ENCODE assay signal across 26 mouse cellular contexts in the genomic region with DNA sequence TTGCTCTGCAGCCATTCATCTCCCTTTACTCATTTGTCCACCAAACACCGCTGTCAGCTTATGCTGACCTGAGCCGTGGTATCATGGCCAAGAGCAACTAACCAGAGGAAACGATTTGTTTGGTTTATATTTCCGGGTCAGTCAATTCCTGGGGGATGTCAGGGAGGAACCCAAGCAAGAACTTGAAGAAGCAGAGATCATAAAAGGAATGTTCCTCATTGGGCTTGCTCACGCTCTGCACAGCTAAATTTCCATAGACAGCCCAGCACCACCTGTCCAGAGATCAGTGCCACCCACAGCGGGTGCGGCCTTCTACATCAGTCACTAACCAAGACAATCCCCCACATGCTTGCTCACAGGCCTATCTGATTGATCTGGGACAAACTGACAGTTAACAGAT. TPM values are rescaled to one million over a fixed set of nuclear protein-coding genes. Genes with fewer than 3 reads are reported as not detected.
DNase-seq lines count a peak whose midpoint lies in the region; TF ChIP-seq lines count a peak whose summit lies in the region.
"Had no signal": no experiment of that assay in that cellular context is flagged by ENCODE, and none has a peak within 500 bp of the region (broad histone marks: within the 10 kb centered on the region; RNA-seq: fewer than 3 reads in every experiment).

A gene (minus strand): TSS at position 101 of the 400 bp plus-strand sequence.

- no peak within 1 kb of the TSS for H3K4me3 ChIP-seq in kidney, adult 2 months (ENCODE audit: insufficient read depth, low read depth, low read length)
- H3K4me3 ChIP-seq: embryonic facial prominence, embryonic 13.5 days; forebrain, embryonic 10.5 days; forebrain, embryonic 15.5 days; limb, embryonic 15.5 days; liver, embryonic 13.5 days; midbrain, embryonic 10.5 days; myocyte; neural tube, embryonic 12.5 days had no signal

- H3K4me1 ChIP-seq in kidney, adult 2 months (ENCODE audit: control insufficient read depth, insufficient read depth, low read length), result no peaks in the 10 kb centered on the region
- H3K4me1 ChIP-seq: embryonic facial prominence, embryonic 13.5 days; forebrain, embryonic 15.5 days; limb, embryonic 15.5 days; midbrain, embryonic 10.5 days; neural tube, embryonic 12.5 days had no signal

- peak; percentile 45 for DNase-seq in kidney, adult 2 months
- no peak for DNase-seq in kidney, adult 18-20 months
- peak; percentile 24 to 33 for DNase-seq in kidney, postnatal 4 days
- DNase-seq in kidney, adult 9 months, result no peak
- DNase-seq in lung, postnatal 10 days, result peak; percentile 42
- no peak for DNase-seq in lung, postnatal 4 days
- no peak for DNase-seq in right cerebral cortex, postnatal 36 days (ENCODE audit: low spot score in 2 of 2)
- DNase-seq: adrenal gland, postnatal 25 days; B cell, adult 2 months; cerebellum, adult 11-12 months; cerebellum, adult 9-11 months; gastrocnemius, postnatal 25 days; heart, adult 11 months; liver, embryonic 13.5 days; right cerebral cortex, adult 18-20 months; right cerebral cortex, postnatal 4 days; thymus, postnatal 4 days had no signal

- H3K27me3 ChIP-seq in kidney, adult 2 months (replicated peaks; ENCODE audit: control insufficient read depth, insufficient read depth, low read length), result no peaks in the 10 kb centered on the region
- H3K27me3 ChIP-seq: embryonic facial prominence, embryonic 13.5 days; forebrain, embryonic 15.5 days; limb, embryonic 15.5 days; liver, embryonic 13.5 days; neural tube, embryonic 12.5 days had no signal

- 37% methylated on average over 7 of the region's 7 CpGs for WGBS in kidney, adult 2 months

- H3K27ac ChIP-seq in kidney, adult 2 months (ENCODE audit: insufficient read depth, low read depth, low read length), result no peak within 1 kb of the TSS
- H3K27ac ChIP-seq: embryonic facial prominence, embryonic 13.5 days; forebrain, embryonic 10.5 days; forebrain, embryonic 15.5 days; hindbrain, embryonic 14.5 days; limb, embryonic 15.5 days; liver, embryonic 13.5 days; midbrain, embryonic 10.5 days; neural tube, embryonic 12.5 days; stomach, postnatal 0 days had no signal

- H3K36me3 ChIP-seq in kidney, adult 2 months (ENCODE audit: control insufficient read depth, insufficient read depth, low read length), result no peaks in the 10 kb centered on the region
- H3K36me3 ChIP-seq: embryonic facial prominence, embryonic 13.5 days; forebrain, embryonic 10.5 days; forebrain, embryonic 15.5 days; limb, embryonic 15.5 days; liver, embryonic 13.5 days; midbrain, embryonic 10.5 days; neural tube, embryonic 12.5 days had no signal

- TF ChIP-seq POLR2A in kidney, adult 2 months (IDR thresholded peaks at IDR 0.05; ENCODE audit: low read depth, low read length), result no peak

- TF ChIP-seq CTCF in kidney, adult 2 months (conservative IDR thresholded peaks at IDR 0.05; ENCODE audit: insufficient read depth, insufficient read length, low read depth, low read length), result no peak

RNA-seq across cellular contexts. Expression of the gene that starts here (rescaled TPM):
- polyA plus RNA-seq in kidney, adult 2 months (2012; rRNA removed), result 0.34 and 0.37 TPM in 2 replicates
- polyA plus RNA-seq: liver, embryonic 13.5 days; myocyte had no signal

Comparison
In these comparisons a context has a peak if more than half of its experiments do, and no peak if none do; other contexts are left out.
1. DNase-seq: peak in kidney, postnatal 4 days (2 of 2) and lung, postnatal 10 days (single experiment); none in kidney, adult 18-20 months (single experiment), kidney, adult 9 months (single experiment), lung, postnatal 4 days (0 of 2) and right cerebral cortex, postnatal 36 days (0 of 2).
2. Peak in DNase-seq in kidney, adult 2 months; RNA of the gene not detected or under 1 TPM.